Mouse (Mus musculus) kidney, postnatal 0 days (tissue): ENCODE measurements at regions not wholly inside any gene's neighbourhood (a gene's known extent, or its start where the extent isn't known, plus 50 kb on each side); places are given as distances from the start of the nearest gene placed in this dataset.

Experiments
- ATAC-seq: fragments of 200-750 bp; cut with Nextera tagmentation; replicated peaks from 2 replicates; pipeline ENCODE4 v1.8.0; 2017; ENCODE audit warnings: low read depth, moderate number of reproducible peaks, moderate TSS enrichment, moderate library complexity; ENCODE audit not compliant: low FRiP score
- DNase-seq: peaks from one replicate; pipeline ENCODE4 v3.0.0-alpha.2; 2016; ENCODE audit warnings: low spot score
- H3K27ac ChIP-seq: fragments of 300-500 bp; sonication (generic); 2 replicates; pipeline ENCODE4 v1.5.1; 2014; ENCODE audit warnings: mild to moderate bottlenecking
- H3K27me3 ChIP-seq: fragments of 300-500 bp; sonication (generic); 2 replicates; pipeline ENCODE4 v1.6.1; 2014; ENCODE audit warnings: low read length, mixed read lengths; ENCODE audit not compliant: insufficient read depth
- H3K36me3 ChIP-seq: fragments of 300-500 bp; sonication (generic); 2 replicates; pipeline ENCODE4 v1.6.1; 2014; ENCODE audit warnings: low read length, mixed read lengths; ENCODE audit not compliant: insufficient read depth
- H3K4me1 ChIP-seq: fragments of 300-500 bp; sonication (generic); replicated peaks from 2 replicates; pipeline ENCODE4 v1.6.1; 2014; ENCODE audit warnings: antibody characterized with exemption, low read length, mixed read lengths; ENCODE audit not compliant: insufficient read depth
- H3K4me2 ChIP-seq: fragments of 300-500 bp; sonication (generic); 2 replicates; pipeline ENCODE4 v1.6.1; 2014; ENCODE audit warnings: mild to moderate bottlenecking, low read length, moderate library complexity, mixed read lengths
- H3K4me3 ChIP-seq: fragments of 300-500 bp; sonication (generic); replicated peaks from 2 replicates; pipeline ENCODE4 v1.5.1; 2014; ENCODE audit warnings: low read depth, low read length
- H3K9ac ChIP-seq: fragments of 300-500 bp; sonication (generic); 2 replicates; pipeline ENCODE4 v1.6.1; 2014; ENCODE audit warnings: low read depth, low read length
- H3K9me3 ChIP-seq: fragments of 300-500 bp; sonication (generic); replicated peaks from 2 replicates; pipeline ENCODE4 v1.6.1; 2016; ENCODE audit warnings: low read length, inconsistent platforms, mixed read lengths
- CTCF ChIP-seq: IDR thresholded peaks from 2 replicates; pipeline ENCODE4 v1.5.1; 2016; ENCODE audit warnings: antibody characterized with exemption, low read depth, mild to moderate bottlenecking, moderate library complexity
- WGBS: fragments of 180-500 bp; shearing (Covaris S2); extraction: QIAGEN DNeasy Blood & Tissue Kit; methylation state at CpG from one replicate; pipeline ENCODE4 v1.1.7; 2014; 5-methylcytosine and 5-hydroxymethylcytosine counted together

- Histone ChIP-seq H3K4me2 (no peak overlapping the region), H3K9me3 (no peaks in the 10 kb centered on the region), H3K4me3 (no peak overlapping the region), H3K4me1 (peaks cover 3% of the 10 kb centered on the region; the same call in 1 of the 2 replicates), H3K27me3 (no peaks in the 10 kb centered on the region), H3K36me3 (no peaks in the 10 kb centered on the region), H3K27ac (no peak overlapping the region), H3K9ac (no peak overlapping the region)
- WGBS = 94% methylated on average over 6 of the region's 6 CpGs
- DNase-seq (no peak), ATAC-seq (no peak)
- no peak for TF ChIP-seq CTCF
These were observed 1100.6 kb downstream of the Mrps31 start for GRCm38 (mm10) chr8:23511792-23512191.

- Histone ChIP-seq H3K4me1 (no peaks in the 10 kb centered on the region), H3K4me2 (no peak overlapping the region), H3K4me3 (no peak overlapping the region), H3K27me3 (no peaks in the 10 kb centered on the region), H3K9me3 (no peaks in the 10 kb centered on the region), H3K36me3 (no peaks in the 10 kb centered on the region), H3K9ac (no peak overlapping the region), H3K27ac (no peak overlapping the region)
- ATAC-seq (no peak), DNase-seq (no peak)
- TF ChIP-seq CTCF = no peak
- 72% methylated on average over 2 of the region's 2 CpGs for WGBS
These were observed 1105.3 kb downstream of the Mrps31 start for GRCm38 (mm10) chr8:23516469-23516868.

- WGBS = 51% methylated on average over 10 of the region's 10 CpGs
- DNase-seq = peak; percentile 75
- Histone ChIP-seq H3K4me3 (no peak overlapping the region), H3K9ac (no peak overlapping the region), H3K27ac (no peak overlapping the region), H3K9me3 (no peaks in the 10 kb centered on the region), H3K4me2 (no peak overlapping the region), H3K4me1 (no peaks in the 10 kb centered on the region), H3K27me3 (no peaks in the 10 kb centered on the region), H3K36me3 (no peaks in the 10 kb centered on the region)
- ATAC-seq = no peak
- peak; percentile 81 for TF ChIP-seq CTCF
These were observed 1120.5 kb downstream of the Mrps31 start for GRCm38 (mm10) chr8:23531551-23532142.

GRCm38 (mm10) chr8:23537681-23538359, 1126.7 kb downstream of the Mrps31 start:
- WGBS = 71% methylated on average over 7 of the region's 7 CpGs
- ATAC-seq (no peak), DNase-seq (peak; percentile 47)
- Histone ChIP-seq H3K4me3 (no peak overlapping the region), H3K4me1 (no peaks in the 10 kb centered on the region), H3K27ac (no peak overlapping the region), H3K9me3 (no peaks in the 10 kb centered on the region), H3K4me2 (no peak overlapping the region), H3K9ac (no peak overlapping the region), H3K27me3 (no peaks in the 10 kb centered on the region), H3K36me3 (no peaks in the 10 kb centered on the region)
- no peak for TF ChIP-seq CTCF

GRCm38 (mm10) chr8:23553565-23554473, 1142.7 kb downstream of the Mrps31 start:
- no peaks in the 10 kb centered on the region for H3K36me3 ChIP-seq
- no peaks in the 10 kb centered on the region for H3K27me3 ChIP-seq
- ATAC-seq (no peak), DNase-seq (no peak)
- 78% methylated on average over 11 of the region's 12 CpGs for WGBS
- TF ChIP-seq CTCF = no peak
- no peak overlapping the region for H3K4me2 ChIP-seq
- H3K27ac ChIP-seq = no peak overlapping the region
- H3K4me3 ChIP-seq = no peak overlapping the region
- no peaks in the 10 kb centered on the region for H3K9me3 ChIP-seq
- H3K9ac ChIP-seq = no peak overlapping the region
- no peaks in the 10 kb centered on the region for H3K4me1 ChIP-seq

- Histone ChIP-seq H3K27ac (no peak overlapping the region), H3K9ac (no peak overlapping the region), H3K4me1 (no peaks in the 10 kb centered on the region), H3K4me3 (no peak overlapping the region), H3K36me3 (no peaks in the 10 kb centered on the region), H3K4me2 (no peak overlapping the region), H3K27me3 (no peaks in the 10 kb centered on the region), H3K9me3 (no peaks in the 10 kb centered on the region)
- DNase-seq = no peak
- no peak for ATAC-seq
- 86% methylated on average over 5 of the region's 5 CpGs for WGBS
- TF ChIP-seq CTCF = no peak
These were observed 1149.7 kb downstream of the Mrps31 start for GRCm38 (mm10) chr8:23560836-23561235.
